ENCODE assay signal across 8 mouse cellular contexts in the genomic region with DNA sequence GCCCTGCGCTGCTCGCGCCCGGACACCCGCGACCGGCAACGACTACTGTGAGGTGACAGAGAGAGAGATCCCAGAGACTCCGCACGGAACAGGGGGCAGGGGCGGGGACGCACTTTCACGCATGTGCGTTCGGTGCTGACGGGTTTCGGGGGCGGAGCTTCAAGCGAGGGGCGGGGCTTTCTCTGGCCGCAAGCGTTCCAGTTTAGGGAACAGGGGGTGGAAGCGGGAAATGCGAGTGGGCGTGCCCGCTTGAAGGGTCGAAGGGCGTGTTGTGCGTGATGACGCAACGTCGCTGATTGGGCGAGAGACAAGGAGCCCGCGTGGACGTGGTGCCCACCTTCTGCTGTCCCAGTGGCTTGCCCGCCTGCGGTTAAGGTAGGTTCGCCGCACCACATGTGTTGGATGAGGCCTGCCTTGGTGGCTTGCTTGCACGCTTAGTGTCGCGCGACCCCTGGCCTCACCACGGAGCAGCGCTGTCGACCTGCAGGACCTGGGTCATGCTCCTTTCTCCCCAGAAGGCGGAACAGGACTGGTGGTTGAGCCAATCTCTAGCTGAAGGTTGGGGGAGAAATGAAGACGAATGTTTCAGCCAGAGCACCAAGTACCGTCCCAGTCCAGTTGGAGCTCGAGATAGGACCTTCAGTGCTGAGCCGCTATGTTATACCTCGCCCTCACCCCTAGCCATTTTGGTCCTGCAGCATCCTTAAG. TPM values are rescaled to one million over a fixed set of nuclear protein-coding genes. Genes with fewer than 3 reads are reported as not detected.
A peak's percentile ranks its signal among the peaks of the same experiment; 100 is the strongest.
DNase-seq lines count a peak whose midpoint lies in the region; ATAC-seq and TF ChIP-seq lines count a peak whose summit lies in the region.

No protein-coding gene starts in this region.

- H3K4me1 ChIP-seq in heart, embryonic 11.5 days (ENCODE audit: control insufficient read depth, insufficient read depth, low read length) = peaks cover 8% of the 10 kb centered on the region
- H3K4me1 ChIP-seq in kidney, embryonic 16.5 days (ENCODE audit: insufficient read depth, low read length) = peaks cover 20% of the 10 kb centered on the region
- H3K4me1 ChIP-seq in liver, adult 2 months (ENCODE audit: control insufficient read depth, insufficient read depth, low read length) = peaks cover 11% of the 10 kb centered on the region; the same call in 1 of the 2 replicates

- WGBS in heart, embryonic 11.5 days (ENCODE audit: insufficient replicate concordance) = under 1% methylated on average over 53 of the region's 53 CpGs
- under 1% methylated on average over 52 of the region's 53 CpGs for WGBS in kidney, embryonic 16.5 days
- WGBS in liver, adult 2 months = under 1% methylated on average over 53 of the region's 53 CpGs

- peak overlapping the region; percentile 58 for H3ac ChIP-seq in myocyte (ENCODE audit: control insufficient read depth, insufficient read length)

- TF ChIP-seq POLR2A in liver, adult 2 months (IDR thresholded peaks at IDR 0.05; ENCODE audit: extremely low read depth, insufficient read depth, low read length) = peak; percentile 85
- peak; percentile 97 for TF ChIP-seq POLR2A in myocyte (IDR thresholded peaks at IDR 0.05; ENCODE audit: insufficient read length, low read depth)

- H3K27me3 ChIP-seq in heart, embryonic 11.5 days (ENCODE audit: control insufficient read depth, insufficient read depth, low read length) = no peaks in the 10 kb centered on the region
- H3K27me3 ChIP-seq in kidney, embryonic 16.5 days (ENCODE audit: insufficient read depth, low read length) = no peaks in the 10 kb centered on the region
- H3K27me3 ChIP-seq in liver, adult 2 months (ENCODE audit: control insufficient read depth, insufficient read depth, low read length) = no peaks in the 10 kb centered on the region
- H3K27me3 ChIP-seq in myocyte (ENCODE audit: control insufficient read depth, insufficient read depth, insufficient read length) = no peaks in the 10 kb centered on the region
- H3K27me3 ChIP-seq in splenic B cell, adult 2 months (ENCODE audit: control insufficient read depth, insufficient read depth, low read length, poor library complexity, severe bottlenecking) = no peaks in the 10 kb centered on the region

- H3K4me3 ChIP-seq in heart, embryonic 11.5 days (ENCODE audit: low read depth, low read length) = peak overlapping the region; percentile 93
- peak overlapping the region; percentile 65 for H3K4me3 ChIP-seq in kidney, embryonic 16.5 days (ENCODE audit: low read length)
- peak overlapping the region; percentile 77 for H3K4me3 ChIP-seq in liver, adult 2 months (ENCODE audit: insufficient read depth, low read depth, low read length)
- H3K4me3 ChIP-seq in myocyte = peak overlapping the region; percentile 80

- peak overlapping the region; percentile 78 for H3K27ac ChIP-seq in heart, embryonic 11.5 days (ENCODE audit: low read depth, low read length)
- peak overlapping the region; percentile 77 for H3K27ac ChIP-seq in kidney, embryonic 16.5 days (ENCODE audit: low read length)
- H3K27ac ChIP-seq in liver, adult 2 months (replicated peaks; ENCODE audit: insufficient read depth, low read depth, low read length) = peak overlapping the region; percentile 53

- no peaks in the 10 kb centered on the region for H3K9me3 ChIP-seq in heart, embryonic 11.5 days (replicated peaks; ENCODE audit: control insufficient read depth, low read length)
- no peaks in the 10 kb centered on the region for H3K9me3 ChIP-seq in kidney, embryonic 16.5 days (ENCODE audit: low read length)

- H3K79me2 ChIP-seq in liver, adult 2 months (ENCODE audit: control insufficient read depth, insufficient read depth, low read length) = peaks cover 5% of the 10 kb centered on the region; the same call in 1 of the 2 replicates
- H3K79me2 ChIP-seq in myocyte (ENCODE audit: control insufficient read depth, insufficient read depth) = peaks cover 24% of the 10 kb centered on the region

- DNase-seq in B cell, adult 2 months = peak; percentile 99 to 100
- peak; percentile 100 for DNase-seq in brain, adult 2 months (ENCODE audit: low read depth, low spot score)
- DNase-seq in liver, adult 2 months (ENCODE audit: extremely low read depth, low read depth, low spot score) = peak; percentile 95
- DNase-seq in splenic B cell, adult 2 months (ENCODE audit: low read depth, low spot score) = peak; percentile 99

- peaks cover 4% of the 10 kb centered on the region for H3K36me3 ChIP-seq in heart, embryonic 11.5 days (ENCODE audit: control insufficient read depth, insufficient read depth, low read length)
- H3K36me3 ChIP-seq in kidney, embryonic 16.5 days (ENCODE audit: insufficient read depth, low read length) = peaks cover 8% of the 10 kb centered on the region; the same call in 1 of the 2 replicates
- H3K36me3 ChIP-seq in liver, adult 2 months (ENCODE audit: control insufficient read depth, insufficient read depth, low read length) = no peaks in the 10 kb centered on the region
- H3K36me3 ChIP-seq in myocyte (ENCODE audit: control insufficient read depth, insufficient read depth) = peaks cover 11% of the 10 kb centered on the region
- H3K36me3 ChIP-seq in splenic B cell, adult 2 months (ENCODE audit: control insufficient read depth, insufficient read depth, low read length, poor library complexity, severe bottlenecking) = no peaks in the 10 kb centered on the region

- H3K9ac ChIP-seq in heart, embryonic 11.5 days (ENCODE audit: low read depth, low read length) = peak overlapping the region; percentile 88
- H3K9ac ChIP-seq in kidney, embryonic 16.5 days (replicated peaks; ENCODE audit: low read length) = peak overlapping the region; percentile 75
- peak overlapping the region; percentile 83 for H3K9ac ChIP-seq in liver, adult 2 months (ENCODE audit: low read depth, low read length)

- TF ChIP-seq CTCF in liver, adult 2 months (IDR thresholded peaks at IDR 0.05; ENCODE audit: low read depth, low read length) = peak; percentile 28

- H3K4me2 ChIP-seq in heart, embryonic 11.5 days = peak overlapping the region; percentile 95
- peak overlapping the region; percentile 93 for H3K4me2 ChIP-seq in kidney, embryonic 16.5 days (replicated peaks; ENCODE audit: low read depth, low read length)
- peak overlapping the region; percentile 97 for H3K4me2 ChIP-seq in myocyte (ENCODE audit: low read depth)

- peak; percentile 90 for ATAC-seq in erythroblast, adult 5-6 weeks (replicated peaks; ENCODE audit: low FRiP score, poor library complexity, severe bottlenecking)
- peak; percentile 95 for ATAC-seq in heart, embryonic 11.5 days (replicated peaks; ENCODE audit: insufficient number of reproducible peaks, low FRiP score, low TSS enrichment)
- peak; percentile 96 for ATAC-seq in kidney, embryonic 16.5 days (ENCODE audit: low FRiP score, low TSS enrichment)

TF ChIP-seq in myocyte, 11 proteins besides CTCF, POLR2A, EP300 and RAD21 (continues in another document):
- TF ChIP-seq USF1 (IDR thresholded peaks at IDR 0.05; ENCODE audit: low read depth) = no peak
- TF ChIP-seq MAX (IDR thresholded peaks at IDR 0.05; ENCODE audit: low read depth) = no peak
- TF ChIP-seq TCF3 (IDR thresholded peaks at IDR 0.05; ENCODE audit: insufficient read length, low read depth) = no peak
- TF ChIP-seq MYOD1 (IDR thresholded peaks at IDR 0.05; ENCODE audit: control insufficient read depth in 1 of 3, insufficient read length in 2 of 3, low read depth in 2 of 3) = peak in 2 of 3 experiments; percentile 19 to 59

RNA-seq across cellular contexts. Expression of a gene that starts 17.4 kb away (rescaled TPM):
- total RNA-seq in erythroblast, adult 5-6 weeks (2015; ENCODE audit: low replicate concordance) = 12.5 and 27.0 TPM in 2 replicates
- 3.6 and 5.0 TPM in 2 replicates for total RNA-seq in erythroblast, adult 5-6 weeks (2017; ENCODE audit: low replicate concordance)
- 23.8 TPM in 2 replicates for polyA plus RNA-seq in heart, embryonic 11.5 days (2014; fragmentation: Nextera tagmentation; extraction: Ambion mirVana)
- polyA plus RNA-seq in kidney, embryonic 16.5 days (2015; fragmentation: Nextera tagmentation; extraction: Ambion mirVana) = 28.4 and 28.9 TPM in 2 replicates
- 6.6 and 10.1 TPM in 2 replicates for total RNA-seq in liver, adult 2 months (2014; rRNA removed)
- 28.7 and 31.1 TPM in 2 replicates for polyA plus RNA-seq in liver, adult 2 months (2012; rRNA removed)
- polyA plus RNA-seq in myocyte (2012; fragmentation: generic; extraction: Trizol) = 47.6 TPM

RNA-seq across cellular contexts. Expression of a gene that starts 28.6 kb away (rescaled TPM):
- total RNA-seq in erythroblast, adult 5-6 weeks (2015; ENCODE audit: low replicate concordance) = 17.6 and 41.7 TPM in 2 replicates
- 23.6 and 52.2 TPM in 2 replicates for total RNA-seq in erythroblast, adult 5-6 weeks (2017; ENCODE audit: low replicate concordance)
- 80.9 and 81.0 TPM in 2 replicates for polyA plus RNA-seq in heart, embryonic 11.5 days (2014; fragmentation: Nextera tagmentation; extraction: Ambion mirVana)
- polyA plus RNA-seq in kidney, embryonic 16.5 days (2015; fragmentation: Nextera tagmentation; extraction: Ambion mirVana) = 89.2 and 89.4 TPM in 2 replicates
- total RNA-seq in liver, adult 2 months (2014; rRNA removed) = 18.2 and 22.8 TPM in 2 replicates
- polyA plus RNA-seq in liver, adult 2 months (2012; rRNA removed) = 8.5 and 8.9 TPM in 2 replicates
- polyA plus RNA-seq in myocyte (2012; fragmentation: generic; extraction: Trizol) = 46.3 TPM

RNA-seq across cellular contexts. Expression of a gene that starts 31.1 kb away (rescaled TPM):
- 23.2 and 29.7 TPM in 2 replicates for total RNA-seq in erythroblast, adult 5-6 weeks (2015; ENCODE audit: low replicate concordance)
- total RNA-seq in erythroblast, adult 5-6 weeks (2017; ENCODE audit: low replicate concordance) = 24.5 and 44.7 TPM in 2 replicates
- polyA plus RNA-seq in heart, embryonic 11.5 days (2014; fragmentation: Nextera tagmentation; extraction: Ambion mirVana) = 193 and 203 TPM in 2 replicates
- 283 and 300 TPM in 2 replicates for polyA plus RNA-seq in kidney, embryonic 16.5 days (2015; fragmentation: Nextera tagmentation; extraction: Ambion mirVana)
- 23.3 and 26.2 TPM in 2 replicates for total RNA-seq in liver, adult 2 months (2014; rRNA removed)
- polyA plus RNA-seq in liver, adult 2 months (2012; rRNA removed) = 23.1 and 25.4 TPM in 2 replicates
- polyA plus RNA-seq in myocyte (2012; fragmentation: generic; extraction: Trizol) = 129 TPM

RNA-seq across cellular contexts. Expression of a gene that starts 35.9 kb away (rescaled TPM):
- not detected in 2 replicates for total RNA-seq in erythroblast, adult 5-6 weeks (2015; ENCODE audit: low replicate concordance)
- not detected in 2 replicates for total RNA-seq in erythroblast, adult 5-6 weeks (2017; ENCODE audit: low replicate concordance)
- not detected in 2 replicates for polyA plus RNA-seq in heart, embryonic 11.5 days (2014; fragmentation: Nextera tagmentation; extraction: Ambion mirVana)
- polyA plus RNA-seq in kidney, embryonic 16.5 days (2015; fragmentation: Nextera tagmentation; extraction: Ambion mirVana) = not detected in 2 replicates
- total RNA-seq in liver, adult 2 months (2014; rRNA removed) = not detected in 2 replicates
- polyA plus RNA-seq in liver, adult 2 months (2012; rRNA removed) = not detected in 2 replicates
- not detected for polyA plus RNA-seq in myocyte (2012; fragmentation: generic; extraction: Trizol)

RNA-seq across cellular contexts. Expression of a gene that starts 42.7 kb away (rescaled TPM):
- not detected in 2 replicates for total RNA-seq in erythroblast, adult 5-6 weeks (2015; ENCODE audit: low replicate concordance)
- total RNA-seq in erythroblast, adult 5-6 weeks (2017; ENCODE audit: low replicate concordance) = not detected in 2 replicates
- polyA plus RNA-seq in heart, embryonic 11.5 days (2014; fragmentation: Nextera tagmentation; extraction: Ambion mirVana) = not detected in 2 replicates
- not detected in 2 replicates for polyA plus RNA-seq in kidney, embryonic 16.5 days (2015; fragmentation: Nextera tagmentation; extraction: Ambion mirVana)
- not detected in 2 replicates for total RNA-seq in liver, adult 2 months (2014; rRNA removed)
- not detected in 2 replicates for polyA plus RNA-seq in liver, adult 2 months (2012; rRNA removed)
- polyA plus RNA-seq in myocyte (2012; fragmentation: generic; extraction: Trizol) = not detected

Comparison
In these comparisons a context has a peak if more than half of its experiments do, and no peak if none do; other contexts are left out.
1. Peak in every context shown above with its lines: DNase-seq, ATAC-seq, H3K4me3 ChIP-seq and H3K27ac ChIP-seq.